Mouse (Mus musculus): ENCODE measurements around the gene Actr1a.

GRCm38 (mm10) chr19:46443509-46443908, 48.0 kb upstream of the Actr1a start:
- TF ChIP-seq CTCF (IDR thresholded peaks at IDR 0.05; ENCODE audit: low read depth, low read length) (no peak), EP300 (IDR thresholded peaks at IDR 0.05; ENCODE audit: insufficient read depth, low read depth, low read length) (0 out of 2 replicates have a peak, but pooled peaks have one; percentile 38)

Measured in ES-Bruce4 (cell line).